Mouse (Mus musculus) olfactory bulb, adult 2 months (tissue): ENCODE data around the gene Gfod1.

Experiments used
- CTCF ChIP-seq: fragments of 200-500 bp; IDR thresholded peaks from 2 replicates; pipeline ENCODE4 v1.5.1; 2012; ENCODE audit warnings: low read depth, mild to moderate bottlenecking, low read length, moderate library complexity; ENCODE audit not compliant: insufficient read depth
- POLR2A ChIP-seq: fragments of 200-500 bp; IDR thresholded peaks from 2 replicates; pipeline ENCODE4 v1.6.1; 2012; ENCODE audit warnings: mild to moderate bottlenecking, low read depth, low read length, moderate library complexity; ENCODE audit not compliant: insufficient read depth

GRCm38 (mm10) chr13:43262114-43262739 lies 41.7 kb downstream of the Gfod1 start:
- TF ChIP-seq CTCF = no peak
- TF ChIP-seq POLR2A = no peak
